Mouse (Mus musculus): Measurements from ENCODE around the gene Ppm1h. TPM values are rescaled to one million over a fixed set of nuclear protein-coding genes. Genes with fewer than 3 reads are reported as not detected.

The Ppm1h gene
- polyA plus RNA-seq, 1 experiment from 2014 or later: 12.2 TPM

DNA sequence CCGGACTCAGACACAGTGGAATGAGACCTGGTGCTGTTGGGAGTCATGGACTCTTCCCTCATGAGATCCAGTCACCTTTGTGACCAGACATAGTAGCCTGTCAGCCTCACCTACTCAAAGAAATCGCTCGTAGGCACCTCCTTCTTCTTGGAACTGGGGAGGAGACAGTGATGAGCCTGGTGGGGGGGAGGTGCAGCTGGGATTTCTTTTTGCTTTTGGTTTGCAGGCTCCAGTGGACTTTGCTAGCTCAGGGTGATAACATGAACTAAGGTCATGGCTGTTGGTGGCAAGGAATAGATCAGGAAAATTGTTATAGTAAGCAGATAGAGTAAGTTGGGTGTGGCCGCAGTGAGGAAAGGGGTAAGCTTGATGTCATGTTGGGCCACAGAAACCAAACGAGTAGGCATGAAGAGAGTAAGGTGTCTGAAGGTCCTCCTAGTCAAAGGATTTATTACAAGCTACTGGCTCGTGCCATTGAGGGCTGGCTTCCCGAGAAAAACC lies 56.8 kb downstream of the Ppm1h start:
- H3K9ac ChIP-seq (replicated peaks; ENCODE audit: low read depth, low read length): no peak overlapping the region
- WGBS: 89% methylated on average over 7 of the region's 7 CpGs
- H3K27me3 ChIP-seq (replicated peaks; ENCODE audit: control insufficient read depth, insufficient read depth, low read length): no peaks in the 10 kb centered on the region
- H3K4me1 ChIP-seq (replicated peaks; ENCODE audit: control insufficient read depth, insufficient read depth, low read length): no peaks in the 10 kb centered on the region
- no peak for ATAC-seq
- no peak overlapping the region for H3K4me3 ChIP-seq (replicated peaks; ENCODE audit: low read length)
- H3K36me3 ChIP-seq (ENCODE audit: control insufficient read depth, insufficient read depth): no peaks in the 10 kb centered on the region
- no peak overlapping the region for H3K4me2 ChIP-seq (ENCODE audit: low read length)
- no peak overlapping the region for H3K27ac ChIP-seq (ENCODE audit: low read length)
- no peaks in the 10 kb centered on the region for H3K9me3 ChIP-seq (ENCODE audit: control insufficient read depth, low read length)

DNA sequence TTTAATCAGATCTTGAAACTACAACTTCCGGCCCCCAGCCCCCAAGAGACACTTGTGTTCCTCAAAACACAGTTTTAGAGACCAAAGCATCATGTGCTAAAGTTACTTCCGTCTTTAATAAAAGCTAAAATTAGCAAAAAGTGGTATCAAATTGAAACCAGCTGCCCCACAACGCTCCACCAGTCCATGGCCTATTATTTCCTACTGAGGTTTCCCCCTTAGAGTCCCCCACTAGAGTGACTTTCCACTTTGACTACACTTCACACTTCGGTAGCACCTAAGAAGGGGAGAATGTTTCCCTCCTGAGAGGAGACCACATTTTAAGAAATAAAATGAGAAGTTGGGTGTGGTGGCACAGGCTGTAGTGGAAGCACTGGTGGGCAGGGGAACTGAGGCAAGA lies 58.3 kb downstream of the Ppm1h start:
- WGBS: 89% methylated on average over 4 of the region's 4 CpGs
- Histone ChIP-seq H3K9me3 (ENCODE audit: control insufficient read depth, low read length) (no peaks in the 10 kb centered on the region), H3K36me3 (ENCODE audit: control insufficient read depth, insufficient read depth) (no peaks in the 10 kb centered on the region), H3K4me3 (replicated peaks; ENCODE audit: low read length) (no peak overlapping the region), H3K9ac (replicated peaks; ENCODE audit: low read depth, low read length) (no peak overlapping the region), H3K27ac (ENCODE audit: low read length) (no peak overlapping the region), H3K4me1 (replicated peaks; ENCODE audit: control insufficient read depth, insufficient read depth, low read length) (peaks cover 11% of the 10 kb centered on the region), H3K27me3 (replicated peaks; ENCODE audit: control insufficient read depth, insufficient read depth, low read length) (no peaks in the 10 kb centered on the region), H3K4me2 (ENCODE audit: low read length) (no peak overlapping the region)
- ATAC-seq: no peak

DNA sequence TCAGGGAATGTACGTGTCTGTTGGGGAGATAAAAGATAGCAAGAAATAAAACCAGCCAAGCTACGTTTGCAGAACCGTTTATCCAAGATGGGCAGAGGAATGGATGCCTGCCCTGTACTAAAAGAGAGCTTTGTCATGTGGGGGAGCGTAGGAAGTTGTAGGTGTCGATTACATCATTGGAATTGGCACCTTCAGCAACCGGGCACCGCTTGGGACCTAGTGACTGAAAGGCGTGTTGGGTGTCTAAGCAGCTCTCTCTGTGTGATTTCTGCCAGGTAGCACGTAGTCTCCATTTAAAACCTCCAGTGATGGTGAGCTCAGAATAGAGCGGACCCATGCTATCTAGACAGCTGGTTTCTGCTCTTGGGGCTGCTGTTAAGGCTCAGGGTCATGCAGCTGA lies 60.0 kb downstream of the Ppm1h start:
- Histone ChIP-seq H3K4me3 (replicated peaks; ENCODE audit: low read length) (no peak overlapping the region), H3K36me3 (ENCODE audit: control insufficient read depth, insufficient read depth) (no peaks in the 10 kb centered on the region), H3K4me2 (ENCODE audit: low read length) (no peak overlapping the region), H3K27ac (ENCODE audit: low read length) (no peak overlapping the region), H3K9me3 (ENCODE audit: control insufficient read depth, low read length) (no peaks in the 10 kb centered on the region), H3K4me1 (replicated peaks; ENCODE audit: control insufficient read depth, insufficient read depth, low read length) (peaks cover 12% of the 10 kb centered on the region), H3K9ac (replicated peaks; ENCODE audit: low read depth, low read length) (no peak overlapping the region), H3K27me3 (replicated peaks; ENCODE audit: control insufficient read depth, insufficient read depth, low read length) (no peaks in the 10 kb centered on the region)
- 87% methylated on average over 10 of the region's 10 CpGs for WGBS
- ATAC-seq: no peak

DNA sequence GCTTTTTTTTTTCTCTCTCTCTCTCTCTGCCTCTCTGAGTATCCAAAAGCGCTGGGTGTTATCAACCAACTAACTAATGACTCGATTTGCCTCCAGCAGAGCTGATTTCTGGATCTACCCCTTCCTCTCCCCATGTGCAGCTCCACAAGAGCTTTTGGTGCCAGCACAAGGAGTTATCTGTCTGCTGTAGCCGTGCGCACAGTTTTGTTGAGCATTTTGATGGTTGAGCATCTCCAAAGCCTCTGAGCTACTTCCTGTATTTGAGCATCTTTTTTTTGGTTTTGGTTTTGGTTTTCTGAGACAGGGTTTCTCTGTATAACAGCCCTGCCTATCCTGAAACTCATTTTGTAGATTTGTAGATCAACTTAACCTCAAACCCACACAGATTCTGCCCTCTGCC lies 60.5 kb downstream of the Ppm1h start:
- H3K4me2 ChIP-seq (ENCODE audit: low read length): no peak overlapping the region
- H3K4me3 ChIP-seq (replicated peaks; ENCODE audit: low read length): no peak overlapping the region
- no peak overlapping the region for H3K27ac ChIP-seq (ENCODE audit: low read length)
- 95% methylated on average over 4 of the region's 4 CpGs for WGBS
- ATAC-seq: no peak
- H3K27me3 ChIP-seq (replicated peaks; ENCODE audit: control insufficient read depth, insufficient read depth, low read length): no peaks in the 10 kb centered on the region
- H3K9me3 ChIP-seq (ENCODE audit: control insufficient read depth, low read length): no peaks in the 10 kb centered on the region
- peaks cover 13% of the 10 kb centered on the region for H3K4me1 ChIP-seq (replicated peaks; ENCODE audit: control insufficient read depth, insufficient read depth, low read length)
- no peak overlapping the region for H3K9ac ChIP-seq (replicated peaks; ENCODE audit: low read depth, low read length)
- no peaks in the 10 kb centered on the region for H3K36me3 ChIP-seq (ENCODE audit: control insufficient read depth, insufficient read depth)

DNA sequence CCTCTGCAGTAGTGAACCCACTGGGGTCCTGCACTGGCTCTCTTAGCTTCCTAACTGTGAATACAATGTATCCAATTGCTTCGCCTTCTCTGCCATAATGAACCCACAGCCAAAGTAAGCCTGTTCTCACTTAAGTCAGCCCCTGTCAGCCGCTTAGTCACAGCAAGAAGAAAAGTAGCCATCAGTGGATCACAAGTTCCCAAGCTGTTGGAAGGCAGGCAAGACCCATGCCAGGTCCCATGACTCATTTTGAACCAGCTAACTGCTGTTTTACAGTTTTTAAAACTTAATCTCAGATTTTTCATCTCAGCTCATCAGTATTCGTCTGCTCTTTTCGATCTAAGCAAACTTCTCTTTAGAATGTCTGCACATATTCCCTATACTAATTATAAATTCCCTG lies 61.6 kb downstream of the Ppm1h start:
- Histone ChIP-seq H3K9ac (replicated peaks; ENCODE audit: low read depth, low read length) (no peak overlapping the region), H3K9me3 (ENCODE audit: control insufficient read depth, low read length) (no peaks in the 10 kb centered on the region), H3K36me3 (ENCODE audit: control insufficient read depth, insufficient read depth) (no peaks in the 10 kb centered on the region), H3K4me1 (replicated peaks; ENCODE audit: control insufficient read depth, insufficient read depth, low read length) (peaks cover 13% of the 10 kb centered on the region), H3K27me3 (replicated peaks; ENCODE audit: control insufficient read depth, insufficient read depth, low read length) (no peaks in the 10 kb centered on the region), H3K27ac (ENCODE audit: low read length) (no peak overlapping the region), H3K4me2 (ENCODE audit: low read length) (no peak overlapping the region), H3K4me3 (replicated peaks; ENCODE audit: low read length) (no peak overlapping the region)
- no peak for ATAC-seq
- 81% methylated on average over 4 of the region's 4 CpGs for WGBS

DNA sequence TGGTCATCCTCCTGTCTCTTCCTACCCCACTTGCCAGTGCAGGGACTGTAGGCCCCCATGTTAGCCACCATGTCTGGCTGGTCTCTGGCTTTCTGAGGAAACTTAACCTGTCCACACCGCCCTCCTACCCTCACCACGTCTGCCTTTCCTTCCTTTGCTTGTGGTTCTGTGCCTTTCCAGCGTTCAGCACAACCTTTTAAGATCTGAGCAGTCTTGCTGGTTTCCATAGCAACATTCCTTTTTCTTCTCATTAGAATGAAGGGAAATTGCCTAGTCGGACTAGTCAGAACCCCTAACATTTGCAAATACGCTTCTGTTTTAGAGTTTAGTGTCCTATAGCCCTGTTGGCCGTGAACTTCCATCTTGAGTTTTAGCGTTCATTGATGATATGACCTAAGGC lies 62.6 kb downstream of the Ppm1h start:
- Histone ChIP-seq H3K4me1 (replicated peaks; ENCODE audit: control insufficient read depth, insufficient read depth, low read length) (peaks cover 13% of the 10 kb centered on the region), H3K4me3 (replicated peaks; ENCODE audit: low read length) (no peak overlapping the region), H3K4me2 (ENCODE audit: low read length) (no peak overlapping the region), H3K36me3 (ENCODE audit: control insufficient read depth, insufficient read depth) (no peaks in the 10 kb centered on the region), H3K27ac (ENCODE audit: low read length) (peak overlapping the region; percentile 4; the same call in 1 of the 2 replicates), H3K27me3 (replicated peaks; ENCODE audit: control insufficient read depth, insufficient read depth, low read length) (no peaks in the 10 kb centered on the region), H3K9me3 (ENCODE audit: control insufficient read depth, low read length) (no peaks in the 10 kb centered on the region), H3K9ac (replicated peaks; ENCODE audit: low read depth, low read length) (no peak overlapping the region)
- 39% methylated on average over 7 of the region's 7 CpGs for WGBS
- ATAC-seq: peak; percentile 73

DNA sequence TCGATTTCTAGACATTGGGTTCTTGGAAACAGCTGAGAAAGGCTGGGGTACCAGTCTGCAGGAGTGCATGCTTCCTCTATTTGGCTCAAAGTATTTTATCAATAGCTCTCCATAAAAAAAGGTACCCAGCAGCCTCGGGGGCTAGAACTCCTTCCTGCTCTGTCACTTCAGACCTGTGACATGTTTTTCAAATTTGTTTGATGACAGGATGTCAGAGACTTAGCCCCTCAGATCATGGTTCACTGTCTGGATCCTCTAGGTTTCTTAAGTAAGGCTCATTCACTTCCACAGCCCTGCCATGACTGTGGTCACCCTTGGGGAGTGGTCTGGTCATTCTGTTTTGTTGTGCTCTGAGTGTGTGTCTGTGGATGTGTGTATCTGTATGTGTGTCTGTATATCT lies 63.6 kb downstream of the Ppm1h start:
- 83% methylated on average over 2 of the region's 2 CpGs for WGBS
- Histone ChIP-seq H3K9me3 (ENCODE audit: control insufficient read depth, low read length) (no peaks in the 10 kb centered on the region), H3K27me3 (replicated peaks; ENCODE audit: control insufficient read depth, insufficient read depth, low read length) (no peaks in the 10 kb centered on the region), H3K4me3 (replicated peaks; ENCODE audit: low read length) (no peak overlapping the region), H3K4me1 (replicated peaks; ENCODE audit: control insufficient read depth, insufficient read depth, low read length) (peaks cover 13% of the 10 kb centered on the region), H3K27ac (ENCODE audit: low read length) (no peak overlapping the region), H3K4me2 (ENCODE audit: low read length) (no peak overlapping the region), H3K9ac (replicated peaks; ENCODE audit: low read depth, low read length) (no peak overlapping the region), H3K36me3 (ENCODE audit: control insufficient read depth, insufficient read depth) (no peaks in the 10 kb centered on the region)
- no peak for ATAC-seq

DNA sequence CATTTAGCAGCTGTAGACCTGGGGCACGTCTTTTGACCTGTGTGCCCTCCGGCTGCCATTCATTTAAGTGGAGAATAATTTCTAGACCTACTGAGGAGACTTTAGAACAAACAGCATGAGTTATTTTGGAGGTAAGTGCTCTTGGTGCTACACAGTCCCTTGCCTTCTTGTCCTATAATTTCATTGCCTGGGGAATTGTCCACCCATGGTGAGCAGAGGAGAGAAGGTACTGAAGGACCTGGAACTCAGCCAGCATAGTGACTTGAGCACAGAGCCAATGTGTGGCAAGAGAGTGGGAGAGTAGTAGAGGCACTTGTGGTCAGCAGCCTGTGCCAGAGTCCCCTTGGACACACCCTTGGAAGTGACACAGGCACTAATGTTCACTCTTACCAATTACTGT lies 64.8 kb downstream of the Ppm1h start:
- Histone ChIP-seq H3K4me3 (replicated peaks; ENCODE audit: low read length) (no peak overlapping the region), H3K9me3 (ENCODE audit: control insufficient read depth, low read length) (no peaks in the 10 kb centered on the region), H3K4me1 (replicated peaks; ENCODE audit: control insufficient read depth, insufficient read depth, low read length) (peaks cover 13% of the 10 kb centered on the region), H3K27me3 (replicated peaks; ENCODE audit: control insufficient read depth, insufficient read depth, low read length) (no peaks in the 10 kb centered on the region), H3K4me2 (ENCODE audit: low read length) (no peak overlapping the region), H3K9ac (replicated peaks; ENCODE audit: low read depth, low read length) (no peak overlapping the region), H3K36me3 (ENCODE audit: control insufficient read depth, insufficient read depth) (no peaks in the 10 kb centered on the region), H3K27ac (ENCODE audit: low read length) (no peak overlapping the region)
- no peak for ATAC-seq
- 93% methylated on average over 2 of the region's 2 CpGs for WGBS

DNA sequence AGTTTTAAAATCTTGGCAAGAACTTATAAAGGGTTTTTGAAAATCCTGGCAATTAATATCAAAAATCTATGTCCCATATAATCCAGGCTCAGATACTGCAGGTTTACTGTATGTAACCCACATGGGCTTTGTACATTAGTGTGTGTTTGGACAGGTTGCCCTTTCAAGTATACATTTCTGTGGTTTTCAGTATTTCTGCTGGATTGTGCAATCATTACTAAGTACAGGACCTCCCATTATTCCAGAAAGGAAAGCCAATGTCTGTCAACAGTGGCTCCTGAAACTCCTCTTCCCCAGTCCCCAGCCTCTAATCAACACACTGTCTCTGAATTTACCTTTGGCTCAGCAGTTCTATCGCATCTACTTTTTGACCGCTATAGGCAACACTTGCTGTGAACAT lies 66.4 kb downstream of the Ppm1h start:
- Histone ChIP-seq H3K4me3 (replicated peaks; ENCODE audit: low read length) (no peak overlapping the region), H3K9me3 (ENCODE audit: control insufficient read depth, low read length) (no peaks in the 10 kb centered on the region), H3K27me3 (replicated peaks; ENCODE audit: control insufficient read depth, insufficient read depth, low read length) (no peaks in the 10 kb centered on the region), H3K27ac (ENCODE audit: low read length) (no peak overlapping the region), H3K4me1 (replicated peaks; ENCODE audit: control insufficient read depth, insufficient read depth, low read length) (peaks cover 13% of the 10 kb centered on the region), H3K36me3 (ENCODE audit: control insufficient read depth, insufficient read depth) (no peaks in the 10 kb centered on the region), H3K9ac (replicated peaks; ENCODE audit: low read depth, low read length) (no peak overlapping the region), H3K4me2 (ENCODE audit: low read length) (no peak overlapping the region)
- 94% methylated on average over 2 of the region's 2 CpGs for WGBS
- no peak for ATAC-seq

DNA sequence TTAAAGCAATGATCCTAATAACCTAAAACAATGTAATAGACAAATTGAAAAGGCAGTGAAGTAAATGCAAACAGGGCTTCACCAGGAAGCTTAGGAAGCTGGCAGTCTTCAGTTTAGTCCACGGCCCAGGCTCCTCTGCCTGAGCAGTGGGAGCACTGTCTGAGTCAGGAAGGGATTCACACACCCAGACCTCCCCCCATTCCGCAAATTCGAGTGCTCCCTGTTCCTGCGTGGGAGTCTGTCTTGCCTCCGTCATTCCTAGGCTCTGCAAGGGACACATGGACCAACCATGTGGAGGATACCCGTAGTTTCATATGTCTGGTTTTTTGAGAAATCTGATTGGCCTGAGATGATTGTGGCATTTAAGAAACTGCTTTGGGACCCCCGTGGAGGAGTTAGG lies 67.6 kb downstream of the Ppm1h start:
- H3K4me2 ChIP-seq (ENCODE audit: low read length): no peak overlapping the region
- 82% methylated on average over 7 of the region's 7 CpGs for WGBS

More for the DNA sequence above, 67.6 kb downstream of the Ppm1h start:
- Histone ChIP-seq H3K9me3 (ENCODE audit: control insufficient read depth, low read length) (no peaks in the 10 kb centered on the region), H3K4me3 (replicated peaks; ENCODE audit: low read length) (no peak overlapping the region), H3K36me3 (ENCODE audit: control insufficient read depth, insufficient read depth) (no peaks in the 10 kb centered on the region), H3K9ac (replicated peaks; ENCODE audit: low read depth, low read length) (no peak overlapping the region), H3K4me1 (replicated peaks; ENCODE audit: control insufficient read depth, insufficient read depth, low read length) (peaks cover 7% of the 10 kb centered on the region), H3K27ac (ENCODE audit: low read length) (no peak overlapping the region), H3K27me3 (replicated peaks; ENCODE audit: control insufficient read depth, insufficient read depth, low read length) (no peaks in the 10 kb centered on the region)
- no peak for ATAC-seq

Data from forebrain, embryonic 16.5 days (tissue).